Mouse (Mus musculus) testis, adult 2 months (tissue): ENCODE data around the gene Best1.

Experiments
- CTCF ChIP-seq: fragments of 200-500 bp; IDR thresholded peaks from 2 replicates; pipeline ENCODE4 v1.5.1; 2012; ENCODE audit warnings: low read depth, mild to moderate bottlenecking, inconsistent platforms, low read length, moderate library complexity; ENCODE audit not compliant: control insufficient read depth, insufficient read depth, insufficient replicate concordance
- POLR2A ChIP-seq: fragments of 200-500 bp; IDR thresholded peaks from 2 replicates; pipeline ENCODE4 v1.6.1; 2012; ENCODE audit warnings: low read depth, mild to moderate bottlenecking, inconsistent platforms, low read length, moderate library complexity; ENCODE audit not compliant: control insufficient read depth

- TF ChIP-seq POLR2A, result no peak
- TF ChIP-seq CTCF, result no peak
These were observed 36.9 kb upstream of the Best1 start for GRCm38 (mm10) chr19:10038364-10038763.
